Mouse (Mus musculus): Measurements from ENCODE around the gene Greb1. TPM values are rescaled to one million over a fixed set of nuclear protein-coding genes. Genes with fewer than 3 reads are reported as not detected.

The Greb1 gene
- polyA plus RNA-seq, 1 experiment = not detected

DNA sequence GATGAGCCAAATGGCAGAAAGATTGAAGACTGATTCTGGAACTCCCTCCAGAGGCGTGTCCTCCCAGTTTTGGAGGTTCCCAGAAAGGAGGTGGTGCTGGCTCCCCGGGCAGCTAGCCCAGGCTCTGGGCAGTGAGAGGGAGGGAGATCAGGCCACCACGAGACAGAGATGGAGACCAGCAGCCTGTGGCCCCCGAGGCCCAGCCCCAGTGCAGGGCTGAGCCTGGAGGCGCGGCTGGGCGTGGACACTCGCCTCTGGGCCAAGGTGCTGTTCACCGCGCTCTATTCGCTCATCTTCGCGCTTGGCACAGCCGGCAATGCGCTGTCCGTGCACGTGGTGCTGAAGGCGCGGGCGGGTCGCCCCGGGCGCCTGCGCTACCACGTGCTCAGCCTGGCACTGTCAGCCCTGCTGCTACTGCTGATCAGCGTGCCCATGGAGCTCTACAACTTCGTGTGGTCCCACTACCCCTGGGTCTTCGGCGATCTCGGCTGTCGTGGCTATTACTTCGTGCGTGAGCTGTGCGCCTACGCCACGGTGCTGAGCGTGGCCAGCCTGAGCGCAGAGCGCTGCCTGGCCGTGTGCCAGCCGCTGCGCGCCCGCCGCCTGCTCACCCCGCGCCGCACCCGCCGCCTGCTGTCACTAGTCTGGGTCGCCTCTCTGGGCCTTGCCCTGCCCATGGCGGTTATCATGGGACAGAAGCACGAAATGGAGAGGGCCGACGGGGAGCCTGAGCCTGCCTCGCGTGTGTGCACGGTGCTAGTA lies 147.2 kb downstream of the Greb1 start, which contains the start of gene Ntsr2:
Gene Ntsr2, plus strand, starts transcription at position 51 of the 762 bp plus-strand sequence.
- Histone ChIP-seq H3K4me3 (replicated peaks) (no peak within 1 kb of the TSS), H3K27me3 (ENCODE audit: control insufficient read depth) (peaks cover 14% of the 10 kb centered on the region), H3K4me1 (ENCODE audit: control insufficient read depth) (no peaks in the 10 kb centered on the region), H3K36me3 (ENCODE audit: control insufficient read depth) (no peaks in the 10 kb centered on the region), H3K9me3 (ENCODE audit: control insufficient read depth, low read length) (no peaks in the 10 kb centered on the region)
- TF ChIP-seq GATA1 (IDR thresholded peaks at IDR 0.05; ENCODE audit: low read length) = no peak
- TF ChIP-seq TAL1 (IDR thresholded peaks at IDR 0.05; ENCODE audit: low read length) = no peak

DNA sequence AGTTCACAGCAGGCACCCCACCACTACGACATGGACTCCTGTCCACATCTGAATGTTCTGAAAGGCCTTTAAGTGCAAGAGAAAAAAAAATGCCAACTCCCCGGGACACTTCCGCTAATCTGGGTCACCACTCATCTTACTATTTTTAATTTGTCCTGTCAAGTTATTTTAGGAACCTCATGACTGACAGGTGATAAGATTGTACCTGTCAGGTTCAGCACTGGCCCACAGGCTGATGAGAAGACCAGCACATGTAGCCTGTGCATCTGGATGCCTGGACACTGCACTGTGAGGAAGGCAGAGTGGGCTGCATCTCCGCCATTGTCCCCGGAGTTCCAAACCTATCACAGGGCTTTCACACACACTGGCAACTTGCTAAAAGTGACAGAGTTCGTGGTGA lies 150.9 kb downstream of the Greb1 start:
- no peak for TF ChIP-seq GATA1 (IDR thresholded peaks at IDR 0.05; ENCODE audit: low read length)
- TF ChIP-seq TAL1 (IDR thresholded peaks at IDR 0.05; ENCODE audit: low read length) = no peak
- Histone ChIP-seq H3K36me3 (ENCODE audit: control insufficient read depth) (no peaks in the 10 kb centered on the region), H3K9me3 (ENCODE audit: control insufficient read depth, low read length) (no peaks in the 10 kb centered on the region), H3K27me3 (ENCODE audit: control insufficient read depth) (peaks cover 13% of the 10 kb centered on the region), H3K4me3 (replicated peaks) (no peak overlapping the region), H3K4me1 (ENCODE audit: control insufficient read depth) (no peaks in the 10 kb centered on the region)

DNA sequence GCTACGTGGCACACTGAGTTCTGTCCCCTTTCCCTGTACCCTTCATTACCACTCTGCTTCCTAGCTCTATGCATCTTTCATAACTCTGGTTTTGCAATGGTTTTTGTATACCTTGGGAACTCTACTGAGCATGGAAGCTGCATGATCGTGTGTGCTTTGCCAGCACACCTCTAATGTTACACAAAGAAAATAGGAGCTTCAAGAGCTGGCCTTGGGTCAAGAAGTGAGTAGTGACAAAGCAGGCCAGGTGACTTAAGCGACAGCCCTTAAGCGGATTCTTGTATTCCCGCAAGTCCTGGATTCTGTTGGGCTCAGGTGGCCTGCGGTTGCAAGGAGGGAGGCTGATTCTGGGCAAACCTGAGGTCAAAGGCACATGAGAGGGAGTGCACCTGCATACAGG lies 152.4 kb downstream of the Greb1 start:
- Histone ChIP-seq H3K36me3 (ENCODE audit: control insufficient read depth) (no peaks in the 10 kb centered on the region), H3K27me3 (ENCODE audit: control insufficient read depth) (peaks cover 1% of the 10 kb centered on the region), H3K9me3 (ENCODE audit: control insufficient read depth, low read length) (no peaks in the 10 kb centered on the region), H3K4me1 (ENCODE audit: control insufficient read depth) (no peaks in the 10 kb centered on the region), H3K4me3 (replicated peaks) (no peak overlapping the region)
- TF ChIP-seq GATA1 (IDR thresholded peaks at IDR 0.05; ENCODE audit: low read length) (no peak), TAL1 (IDR thresholded peaks at IDR 0.05; ENCODE audit: low read length) (no peak)

DNA sequence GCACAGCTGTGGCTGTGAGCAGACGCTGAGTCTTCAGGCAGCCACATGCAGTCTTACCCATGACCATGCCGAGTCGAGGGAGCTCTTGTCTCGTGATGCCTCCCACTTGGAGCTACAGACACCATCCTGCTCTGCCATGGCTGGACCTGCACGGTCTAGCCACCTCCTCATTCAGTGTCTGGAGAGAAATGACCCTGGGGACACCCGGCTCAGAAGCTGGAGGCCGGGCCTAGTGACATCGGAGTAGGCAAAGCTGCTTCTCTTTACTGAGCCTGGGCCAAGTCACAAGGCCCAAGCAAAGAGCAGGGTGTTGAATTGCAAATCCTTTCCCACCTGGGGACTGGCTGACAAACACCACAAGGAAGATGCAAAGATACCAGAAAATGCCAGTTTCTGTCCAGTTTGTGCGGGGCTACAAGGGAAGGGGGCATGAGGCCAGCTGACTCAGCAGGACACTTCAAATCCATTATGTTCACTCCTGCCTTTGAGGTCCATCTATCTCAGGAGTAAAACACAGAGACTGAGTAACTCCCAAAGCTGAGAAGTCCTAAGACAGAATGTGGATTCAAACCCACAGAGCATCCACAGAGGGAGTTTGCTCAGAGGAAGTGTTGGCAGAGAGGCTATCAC lies 153.8 kb downstream of the Greb1 start:
- H3K36me3 ChIP-seq (ENCODE audit: control insufficient read depth) = no peaks in the 10 kb centered on the region
- no peak for TF ChIP-seq TAL1 (IDR thresholded peaks at IDR 0.05; ENCODE audit: low read length)
- H3K27me3 ChIP-seq (ENCODE audit: control insufficient read depth) = no peaks in the 10 kb centered on the region

DNA sequence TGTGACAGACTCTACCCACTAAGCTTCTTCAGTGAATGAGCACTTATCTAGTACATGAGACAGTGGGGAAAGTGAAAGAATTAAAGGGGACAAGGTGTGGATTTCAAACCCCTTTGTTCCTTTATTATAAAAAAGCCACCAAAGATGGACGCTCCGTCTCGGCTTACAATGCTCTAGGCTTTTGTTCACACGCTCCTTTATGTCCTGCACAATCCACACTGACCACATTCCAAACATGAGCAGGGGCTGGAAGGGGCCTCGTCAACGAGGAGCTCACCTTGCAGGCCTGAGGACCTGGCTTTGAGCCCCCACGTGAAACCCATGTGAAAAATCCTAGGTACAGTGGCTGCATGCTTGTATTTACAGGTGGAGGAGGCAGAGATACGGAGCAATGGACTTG lies 156.0 kb downstream of the Greb1 start:
- Histone ChIP-seq H3K9me3 (ENCODE audit: control insufficient read depth, low read length) (no peaks in the 10 kb centered on the region), H3K36me3 (ENCODE audit: control insufficient read depth) (no peaks in the 10 kb centered on the region), H3K4me3 (replicated peaks) (no peak overlapping the region), H3K4me1 (ENCODE audit: control insufficient read depth) (no peaks in the 10 kb centered on the region), H3K27me3 (ENCODE audit: control insufficient read depth) (no peaks in the 10 kb centered on the region)
- no peak for TF ChIP-seq GATA1 (IDR thresholded peaks at IDR 0.05; ENCODE audit: low read length)
- TF ChIP-seq TAL1 (IDR thresholded peaks at IDR 0.05; ENCODE audit: low read length) = no peak

More for the DNA sequence above, 153.8 kb downstream of the Greb1 start:
- Histone ChIP-seq H3K9me3 (ENCODE audit: control insufficient read depth, low read length) (no peaks in the 10 kb centered on the region), H3K4me1 (ENCODE audit: control insufficient read depth) (no peaks in the 10 kb centered on the region), H3K4me3 (replicated peaks) (no peak overlapping the region)

DNA sequence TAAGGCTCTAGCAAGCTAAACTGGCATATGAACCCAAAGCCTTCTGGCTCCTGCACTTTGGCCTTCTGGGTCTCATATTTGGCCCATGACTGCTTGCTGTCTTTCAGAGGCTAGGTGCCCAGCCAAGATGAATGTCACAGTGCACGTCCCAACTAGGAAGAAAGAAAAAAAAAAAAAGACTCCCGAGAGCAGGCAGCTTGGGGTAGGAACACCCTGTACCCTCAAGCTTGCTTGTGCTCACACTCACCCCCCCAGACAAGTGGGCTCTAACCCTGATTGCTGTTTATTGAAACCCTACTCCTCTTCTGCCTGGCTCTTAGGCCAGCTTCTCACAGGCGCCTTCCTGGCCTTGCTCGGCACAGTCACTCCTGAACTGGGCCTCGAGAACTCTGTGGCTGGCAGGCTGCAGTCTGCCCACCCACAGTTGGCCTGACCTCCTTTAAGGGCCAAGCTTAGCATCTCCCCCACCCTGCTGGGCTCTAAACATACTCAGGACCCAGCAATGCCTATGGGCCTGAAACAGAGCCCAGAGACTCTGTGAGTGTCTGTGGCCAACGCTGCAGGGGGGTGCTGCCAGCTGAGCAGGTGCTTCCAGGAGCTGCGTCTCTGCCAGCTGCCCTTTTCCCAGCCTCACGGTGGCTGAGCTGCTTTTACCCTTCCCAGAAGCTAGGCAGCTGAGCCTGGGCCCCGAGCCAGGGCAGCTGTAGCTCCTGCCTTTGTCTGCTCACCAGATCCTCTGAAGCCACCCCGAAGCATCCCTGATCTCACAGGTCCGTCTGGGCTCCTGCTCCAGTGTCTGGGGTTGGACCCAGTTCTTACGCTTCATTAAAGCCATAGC lies 157.0 kb downstream of the Greb1 start:
- Histone ChIP-seq H3K27me3 (ENCODE audit: control insufficient read depth) (no peaks in the 10 kb centered on the region), H3K9me3 (ENCODE audit: control insufficient read depth, low read length) (no peaks in the 10 kb centered on the region), H3K4me1 (ENCODE audit: control insufficient read depth) (no peaks in the 10 kb centered on the region), H3K4me3 (replicated peaks) (no peak overlapping the region), H3K36me3 (ENCODE audit: control insufficient read depth) (no peaks in the 10 kb centered on the region)
- TF ChIP-seq GATA1 (IDR thresholded peaks at IDR 0.05; ENCODE audit: low read length) (no peak), TAL1 (IDR thresholded peaks at IDR 0.05; ENCODE audit: low read length) (no peak)

DNA sequence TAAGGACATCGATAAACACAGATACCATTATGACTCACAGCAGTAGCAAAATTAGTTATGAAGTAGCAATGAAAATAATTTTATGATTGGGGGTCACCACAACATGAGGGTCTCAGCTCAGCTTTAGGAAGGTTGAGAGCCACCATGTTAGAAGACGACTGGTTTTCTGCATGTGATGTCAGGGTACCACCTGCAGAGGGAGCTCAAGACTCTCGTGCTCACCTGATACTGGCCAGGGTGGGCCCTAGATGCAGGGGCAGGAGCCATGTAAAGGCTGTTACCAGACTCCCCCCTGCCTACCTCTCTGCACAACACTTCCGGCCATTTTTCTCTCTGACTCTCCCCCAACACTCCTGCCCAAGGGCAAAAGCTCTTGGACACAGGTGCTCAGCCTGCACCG lies 158.7 kb downstream of the Greb1 start:
- H3K4me3 ChIP-seq (replicated peaks) = no peak overlapping the region
- H3K4me1 ChIP-seq (ENCODE audit: control insufficient read depth) = no peaks in the 10 kb centered on the region
- H3K27me3 ChIP-seq (ENCODE audit: control insufficient read depth) = no peaks in the 10 kb centered on the region
- no peaks in the 10 kb centered on the region for H3K36me3 ChIP-seq (ENCODE audit: control insufficient read depth)
- no peak for TF ChIP-seq TAL1 (IDR thresholded peaks at IDR 0.05; ENCODE audit: low read length)
- TF ChIP-seq GATA1 (IDR thresholded peaks at IDR 0.05; ENCODE audit: low read length) = no peak
- H3K9me3 ChIP-seq (ENCODE audit: control insufficient read depth, low read length) = no peaks in the 10 kb centered on the region

DNA sequence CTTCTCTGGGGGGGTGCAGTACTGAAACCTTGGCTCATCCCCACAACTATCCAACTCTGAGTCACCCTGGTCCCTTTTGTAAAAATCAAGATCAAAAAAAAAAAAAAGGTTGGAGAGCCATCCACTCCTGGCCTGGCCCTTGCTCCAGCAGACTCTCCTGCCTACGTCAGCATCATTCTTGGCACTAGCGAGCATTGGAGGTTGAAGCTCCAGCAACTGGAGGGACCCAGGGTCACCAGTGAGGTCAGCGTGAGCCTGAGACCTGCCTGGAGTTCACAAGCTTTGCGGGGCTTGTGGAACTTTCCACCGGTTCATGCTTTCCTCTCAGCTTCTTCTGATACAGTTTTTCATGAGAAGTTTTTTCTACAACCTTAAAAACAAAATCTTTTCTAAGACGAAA lies 160.6 kb downstream of the Greb1 start:
- Histone ChIP-seq H3K4me1 (ENCODE audit: control insufficient read depth) (no peaks in the 10 kb centered on the region), H3K9me3 (ENCODE audit: control insufficient read depth, low read length) (no peaks in the 10 kb centered on the region), H3K4me3 (replicated peaks) (no peak overlapping the region), H3K27me3 (ENCODE audit: control insufficient read depth) (no peaks in the 10 kb centered on the region), H3K36me3 (ENCODE audit: control insufficient read depth) (no peaks in the 10 kb centered on the region)
- TF ChIP-seq TAL1 (IDR thresholded peaks at IDR 0.05; ENCODE audit: low read length) (no peak), GATA1 (IDR thresholded peaks at IDR 0.05; ENCODE audit: low read length) (no peak)
